Mouse (Mus musculus) testis, postnatal 14 days (tissue): ENCODE measurements around the gene Vsx2.
"Not testable (repeated sequence)": the region's sequence is repeated elsewhere in the genome, so short reads cannot be mapped to it uniquely, and the experiment has no call there.

Source experiments
- DNase-seq: peaks from one replicate; pipeline ENCODE4 v3.0.0; 2021; ENCODE audit warnings: low spot score

The Vsx2 gene

GRCm38 (mm10) chr12:84569336-84569970 lies at the start of gene Vsx2:
Vsx2 (plus strand) TSS chr12:84569762.
- no peak for DNase-seq

GRCm38 (mm10) chr12:84523728-84524127 lies 45.8 kb upstream of the Vsx2 start:
- no peak for DNase-seq

- no peak for DNase-seq
Observed at GRCm38 (mm10) chr12:84524147-84525050, 45.2 kb upstream of the Vsx2 start.

- no peak for DNase-seq
Observed at GRCm38 (mm10) chr12:84525422-84525821, 44.1 kb upstream of the Vsx2 start.

- no peak for DNase-seq
Observed at GRCm38 (mm10) chr12:84530426-84530825, 39.1 kb upstream of the Vsx2 start.

- DNase-seq = no peak
Observed at GRCm38 (mm10) chr12:84531906-84532829, 37.4 kb upstream of the Vsx2 start.

- no peak for DNase-seq
Observed at GRCm38 (mm10) chr12:84532830-84533199, 36.7 kb upstream of the Vsx2 start.

GRCm38 (mm10) chr12:84533706-84534486 lies 35.7 kb upstream of the Vsx2 start:
- DNase-seq = no peak

- not testable (repeated sequence) for DNase-seq
Observed at GRCm38 (mm10) chr12:84539537-84539936, 30.0 kb upstream of the Vsx2 start.

- DNase-seq = no peak
Observed at GRCm38 (mm10) chr12:84541391-84541958, 28.1 kb upstream of the Vsx2 start.

- peak; percentile 62 for DNase-seq
Observed at GRCm38 (mm10) chr12:84546028-84546427, 23.5 kb upstream of the Vsx2 start.

GRCm38 (mm10) chr12:84546577-84547085 lies 22.9 kb upstream of the Vsx2 start:
- no peak for DNase-seq

GRCm38 (mm10) chr12:84548251-84548650 lies 21.3 kb upstream of the Vsx2 start:
- no peak for DNase-seq

- no peak for DNase-seq
Observed at GRCm38 (mm10) chr12:84555218-84555617, 14.3 kb upstream of the Vsx2 start.

GRCm38 (mm10) chr12:84562558-84562957 lies 7.0 kb upstream of the Vsx2 start:
- DNase-seq = no peak

GRCm38 (mm10) chr12:84567576-84567975 lies 2.0 kb upstream of the Vsx2 start:
- no peak for DNase-seq

- no peak for DNase-seq
Observed at GRCm38 (mm10) chr12:84569976-84570693, 573 bp downstream of the Vsx2 start.

- DNase-seq = no peak
Observed at GRCm38 (mm10) chr12:84570694-84571415, 1.3 kb downstream of the Vsx2 start.
